Mouse (Mus musculus): ENCODE results near the gene Hist1h2bg.

GRCm38 (mm10) chr13:23555839-23556416, 15.3 kb upstream of the Hist1h2bg start:
- TF ChIP-seq CTCF (IDR thresholded peaks at IDR 0.05; ENCODE audit: low read depth, low read length) (no peak), POLR2A (IDR thresholded peaks at IDR 0.05; ENCODE audit: borderline replicate concordance, low read depth, low read length) (no peak)
